Mouse (Mus musculus) heart, adult 9 months (tissue): ENCODE measurements around the gene Cxcr5.
A peak's percentile ranks its signal among the peaks of the same experiment; 100 is the strongest.
"Not testable (repeated sequence)": the region's sequence is repeated elsewhere in the genome, so short reads cannot be mapped to it uniquely, and the experiment has no call there.

Experiments used
- DNase-seq, 2 experiments: peaks; one replicate each; pipeline ENCODE4 v3.0.0; 2022; ENCODE audit warnings: low spot score in 2 of 2

Gene Cxcr5

GRCm38 (mm10) chr9:44587262-44588160, 25.8 kb upstream of the Cxcr5 start:
- DNase-seq, result no peak

- DNase-seq, result no peak
Observed at GRCm38 (mm10) chr9:44586640-44587261, 25.1 kb upstream of the Cxcr5 start.

GRCm38 (mm10) chr9:44582390-44582789, 20.7 kb upstream of the Cxcr5 start:
- peak in 1 of 2 experiments; percentile 46 for DNase-seq

GRCm38 (mm10) chr9:44581423-44581822, 19.7 kb upstream of the Cxcr5 start:
- DNase-seq, result no peak

GRCm38 (mm10) chr9:44580085-44580484, 18.4 kb upstream of the Cxcr5 start:
- DNase-seq, result no peak

GRCm38 (mm10) chr9:44579392-44579791, 17.7 kb upstream of the Cxcr5 start:
- DNase-seq, result peak; percentile 44 to 52

GRCm38 (mm10) chr9:44576046-44576445, 14.4 kb upstream of the Cxcr5 start:
- not testable (repeated sequence) for DNase-seq

GRCm38 (mm10) chr9:44575095-44575494, 13.4 kb upstream of the Cxcr5 start:
- no peak for DNase-seq

- DNase-seq, result no peak
Observed at GRCm38 (mm10) chr9:44573306-44573705, 11.6 kb upstream of the Cxcr5 start.

GRCm38 (mm10) chr9:44570939-44571382, 9.3 kb upstream of the Cxcr5 start:
- DNase-seq, result peak; percentile 10 to 35

- DNase-seq, result no peak
Observed at GRCm38 (mm10) chr9:44568083-44568455, 6.4 kb upstream of the Cxcr5 start.

GRCm38 (mm10) chr9:44567338-44568082, 5.8 kb upstream of the Cxcr5 start:
- DNase-seq, result peak; percentile 69 to 75

- DNase-seq, result no peak
Observed at GRCm38 (mm10) chr9:44565367-44565766, 3.7 kb upstream of the Cxcr5 start.

- DNase-seq, result no peak
Observed at GRCm38 (mm10) chr9:44562936-44563335, 1.3 kb upstream of the Cxcr5 start.

GRCm38 (mm10) chr9:44552161-44552560, 9.5 kb downstream of the Cxcr5 start:
- peak in 1 of 2 experiments; percentile 33 for DNase-seq

GRCm38 (mm10) chr9:44551138-44551537, 10.5 kb downstream of the Cxcr5 start:
- no peak for DNase-seq

GRCm38 (mm10) chr9:44548412-44549152, 13.1 kb downstream of the Cxcr5 start:
- no peak for DNase-seq

- no peak for DNase-seq
Observed at GRCm38 (mm10) chr9:44544986-44545385, 16.7 kb downstream of the Cxcr5 start.

- no peak for DNase-seq
Observed at GRCm38 (mm10) chr9:44542364-44542763, 19.3 kb downstream of the Cxcr5 start.

- no peak for DNase-seq
Observed at GRCm38 (mm10) chr9:44540676-44541075, 21.0 kb downstream of the Cxcr5 start.

GRCm38 (mm10) chr9:44539816-44540421, 21.8 kb downstream of the Cxcr5 start:
- DNase-seq, result no peak
